Mouse (Mus musculus) Patski (cell line): ENCODE measurements around the gene Bmp10. TPM values are rescaled to one million over a fixed set of nuclear protein-coding genes. Genes with fewer than 3 reads are reported as not detected.

ENCODE experiments used
- ATAC-seq: fragments of 100-300 bp; one replicate; pipeline ENCODE4 v1.8.0; 2021
- CTCF ChIA-PET: fragments of 350-600 bp; sonication (Branson Sonifier 250); formaldehyde crosslinking; loops from one replicate; lab custom pipeline; 2022; ENCODE audit warnings: inconsistent platforms; lab: Charles Lee
- POLR2A ChIA-PET: fragments of 350-600 bp; sonication (Branson Sonifier 250); formaldehyde crosslinking; loops from one replicate; lab custom pipeline; 2022; ENCODE audit warnings: antibody characterized with exemption, inconsistent platforms; lab: Charles Lee
- DNase-seq: peaks from one replicate; pipeline ENCODE4 v3.0.0-alpha.2; 2011; ENCODE audit warnings: low read depth, low spot score
- H3K27me3 ChIP-seq: fragments of 371-371 bp; one replicate; pipeline ENCODE4 v1.5.1; 2021
- CTCF ChIP-seq: fragments of 100-300 bp; IDR thresholded peaks from one replicate; pipeline ENCODE4 v1.5.1; 2021
- in situ Hi-C: fragments of 300-500 bp; cut with MboI; formaldehyde crosslinking; loops from 3 replicates; pipeline ENCODE4 v1.11.1; 2018; ENCODE audit warnings: low pct_unique_long_range_greater_than_20kb, mixed read lengths
- polyA plus RNA-seq: library from polyadenylated mRNA; unstranded; gene quantifications from one replicate; pipeline ENCODE4 v1.2.3, GENCODE M21; 2021

The Bmp10 gene
- polyA plus RNA-seq, 1 experiment from 2014 or later = not detected

DNA sequence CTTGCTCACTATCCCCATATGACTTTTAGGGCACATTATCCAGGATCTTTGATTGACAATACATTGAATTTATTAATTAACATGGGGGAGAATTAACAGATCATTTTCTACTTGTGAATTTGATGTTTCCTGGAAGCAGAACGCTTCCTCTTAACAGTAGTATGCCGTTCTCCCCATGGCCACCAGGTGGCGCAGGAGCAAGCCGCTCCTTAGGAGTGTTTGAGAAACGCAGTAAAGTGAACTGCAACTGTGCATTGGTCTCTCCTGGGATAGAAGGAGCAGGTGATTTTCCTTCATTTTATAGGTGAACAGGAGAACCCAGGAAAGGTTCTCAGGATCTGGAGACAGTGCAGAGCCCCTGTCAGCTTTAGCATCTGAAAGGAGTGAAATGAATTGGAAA lies 29.7 kb upstream of the Bmp10 start:
- in situ Hi-C loops = loop anchor here (5.0 kb wide), 3 partner anchors 53 to 268 kb away; no protein-coding TSS in a partner anchor
- ATAC-seq (no peak), DNase-seq (no peak)
- POLR2A ChIA-PET = no interaction called here
- CTCF ChIA-PET = interaction anchor here (0.7 to 2.9 kb wide), 11 partner anchors 10 to 273 kb away, joined by 3 to 12 read pairs (median 4); partner anchors contain the start of genes Aplf and Gkn3
- TF ChIP-seq CTCF = peak; percentile 88
- H3K27me3 ChIP-seq = no peaks in the 10 kb centered on the region

DNA sequence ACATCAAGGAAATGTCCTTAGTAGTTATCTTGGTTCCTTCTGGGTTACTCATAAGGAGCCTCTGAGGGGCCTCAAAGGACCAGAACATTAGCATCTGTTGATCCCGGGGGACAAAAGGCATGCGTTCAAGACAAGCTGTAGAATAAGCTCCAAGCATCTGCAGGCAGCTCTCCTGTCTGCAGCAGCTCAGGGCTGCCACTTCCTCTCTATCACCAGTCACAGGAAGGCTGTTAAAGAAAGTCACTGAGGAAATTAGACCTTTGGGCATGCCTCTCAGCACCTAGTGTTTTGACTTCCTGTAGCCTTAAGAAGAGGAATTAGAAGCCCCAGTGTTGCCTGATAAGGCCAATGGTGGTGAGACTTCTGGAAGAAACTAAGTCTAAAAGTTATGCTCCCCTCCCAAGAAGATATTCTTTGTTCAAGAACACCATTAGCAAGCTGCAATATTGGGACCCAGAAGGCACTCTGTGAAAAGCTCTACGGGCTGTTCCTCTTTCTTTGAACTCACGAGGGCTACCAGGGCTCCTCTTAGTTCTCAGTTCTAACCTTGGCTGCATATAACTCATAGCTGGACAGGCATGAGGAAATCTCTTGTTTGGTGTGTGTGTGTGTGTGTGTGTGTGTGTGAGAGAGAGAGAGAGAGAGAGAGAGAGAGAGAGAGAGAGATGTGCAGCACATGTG lies 28.8 kb upstream of the Bmp10 start:
- no peak for TF ChIP-seq CTCF
- ATAC-seq (no peak), DNase-seq (no peak)
- POLR2A ChIA-PET = interaction anchor here (0.6 kb wide), 1 partner anchor 83 kb away, joined by 6 read pairs; no protein-coding TSS in a partner anchor
- no peaks in the 10 kb centered on the region for H3K27me3 ChIP-seq
- in situ Hi-C loops = loop anchor here (5.0 kb wide), 3 partner anchors 52 to 267 kb away; no protein-coding TSS in a partner anchor
- CTCF ChIA-PET = interaction anchor here (0.7 to 2.9 kb wide), 14 partner anchors 9 to 272 kb away, joined by 3 to 12 read pairs (median 4); partner anchors contain the start of genes Aplf and Gkn3

DNA sequence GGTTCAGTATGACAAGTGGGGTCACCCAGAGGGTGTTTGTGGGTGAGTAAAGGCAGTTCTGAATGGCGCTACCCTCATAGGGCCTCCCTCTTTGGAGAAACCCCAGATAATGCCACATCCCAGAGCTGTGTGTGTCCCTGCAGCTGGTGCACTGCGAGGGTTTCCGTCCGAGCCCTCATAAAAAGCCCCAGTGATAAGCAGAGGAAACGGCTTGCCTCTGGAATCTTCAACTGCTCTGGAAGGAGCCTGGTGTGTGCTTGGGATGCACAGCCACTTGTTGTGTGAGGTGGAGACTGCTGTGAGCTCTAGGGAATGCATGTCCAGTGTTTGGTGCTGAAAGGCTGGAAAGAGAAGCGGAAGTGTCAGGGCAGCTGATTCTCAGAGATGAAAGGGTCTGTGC lies 27.3 kb upstream of the Bmp10 start:
- in situ Hi-C loops = no loop called here
- TF ChIP-seq CTCF = no peak
- POLR2A ChIA-PET = no interaction called here
- CTCF ChIA-PET = interaction anchor here (1.0 kb wide), 2 partner anchors 8 to 10 kb away, joined by 3 read pairs; no protein-coding TSS in a partner anchor
- no peaks in the 10 kb centered on the region for H3K27me3 ChIP-seq
- ATAC-seq (no peak), DNase-seq (no peak)

DNA sequence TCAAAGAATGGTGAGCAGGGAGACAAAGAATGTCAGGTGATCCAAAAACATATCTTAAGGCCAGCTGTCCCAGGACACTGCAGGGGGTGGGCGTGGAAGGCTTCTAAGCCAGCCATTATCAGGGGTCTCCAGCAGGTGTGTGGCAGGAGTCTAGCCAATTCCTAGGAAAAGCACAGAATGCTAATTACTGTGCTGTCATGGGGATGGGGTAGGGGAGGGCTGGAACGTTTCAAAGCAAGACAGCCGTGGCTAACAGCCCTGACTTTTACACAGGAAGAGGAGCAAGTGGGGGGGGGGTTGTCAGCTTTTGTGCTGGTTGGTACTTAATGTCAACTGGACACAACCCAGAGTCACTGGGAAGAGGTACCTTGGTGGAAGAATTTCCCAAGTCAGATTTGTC lies 16.8 kb upstream of the Bmp10 start:
- POLR2A ChIA-PET = no interaction called here
- in situ Hi-C loops = no loop called here
- peaks cover 5% of the 10 kb centered on the region for H3K27me3 ChIP-seq
- DNase-seq (no peak), ATAC-seq (no peak)
- CTCF ChIA-PET = no interaction called here
- no peak for TF ChIP-seq CTCF

DNA sequence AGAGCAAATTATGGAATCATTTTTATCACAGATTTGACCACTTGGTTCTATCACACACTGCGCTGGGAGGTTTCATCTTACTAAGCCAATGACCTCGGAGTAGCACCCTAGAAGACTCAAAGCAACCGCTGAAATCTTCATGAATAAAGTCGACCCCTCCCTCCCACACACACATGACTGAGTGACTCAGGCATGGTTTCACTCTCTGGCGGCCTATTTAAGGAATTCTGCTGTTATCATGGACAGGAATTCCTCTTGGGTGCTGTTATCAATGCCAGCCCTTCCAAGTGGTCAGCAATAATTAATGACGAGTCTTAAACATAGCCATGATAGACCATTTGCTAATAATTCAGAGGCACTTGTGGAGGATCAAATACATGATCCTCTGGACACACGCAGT lies 6.5 kb upstream of the Bmp10 start:
- in situ Hi-C loops = no loop called here

DNA sequence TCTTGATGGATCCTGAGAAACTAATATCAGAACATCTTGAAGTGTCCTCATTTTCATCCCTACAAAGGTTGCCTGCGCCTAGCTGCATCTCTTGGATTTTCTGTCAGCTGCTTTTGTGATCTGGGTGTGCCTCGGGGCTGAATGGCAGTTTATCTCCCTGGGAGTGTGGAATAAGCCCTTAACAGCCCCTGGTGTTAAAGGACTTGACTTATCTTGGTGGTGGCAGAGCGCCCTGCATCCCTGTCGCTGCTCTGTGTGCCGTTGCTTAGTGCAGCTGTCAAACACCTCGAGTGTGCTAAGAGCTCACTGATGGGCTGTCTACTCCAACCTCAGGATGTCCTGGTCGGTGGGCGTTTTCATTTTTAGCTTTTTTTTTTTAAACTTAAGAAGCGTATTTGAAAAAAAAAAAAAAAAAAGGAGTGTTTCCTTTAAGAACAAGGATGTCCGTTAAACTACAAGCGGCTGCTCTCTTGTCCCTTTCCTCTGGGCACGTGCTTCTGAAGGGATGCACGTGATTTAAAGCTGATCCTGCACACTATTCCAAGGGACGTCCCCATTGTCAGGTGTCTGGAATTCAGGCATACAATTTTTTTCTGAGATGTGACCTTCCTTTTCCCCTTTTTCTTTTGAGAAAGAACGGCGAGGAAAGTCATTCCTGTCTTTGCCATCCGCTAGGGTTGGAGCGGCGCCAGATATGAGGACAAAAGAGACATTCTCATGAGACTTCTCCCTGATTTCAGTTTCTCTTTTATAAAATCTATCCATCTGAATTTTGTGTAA lies 4.6 kb upstream of the Bmp10 start:
- CTCF ChIA-PET = no interaction called here
- ATAC-seq (no peak), DNase-seq (no peak)
- H3K27me3 ChIP-seq = peaks cover 9% of the 10 kb centered on the region
- no peak for TF ChIP-seq CTCF
- POLR2A ChIA-PET = no interaction called here
- in situ Hi-C loops = no loop called here

More for the DNA sequence above, 6.5 kb upstream of the Bmp10 start:
- no peak for DNase-seq
- no peak for ATAC-seq
- H3K27me3 ChIP-seq = peaks cover 15% of the 10 kb centered on the region
- CTCF ChIA-PET = no interaction called here
- no peak for TF ChIP-seq CTCF
- POLR2A ChIA-PET = no interaction called here

DNA sequence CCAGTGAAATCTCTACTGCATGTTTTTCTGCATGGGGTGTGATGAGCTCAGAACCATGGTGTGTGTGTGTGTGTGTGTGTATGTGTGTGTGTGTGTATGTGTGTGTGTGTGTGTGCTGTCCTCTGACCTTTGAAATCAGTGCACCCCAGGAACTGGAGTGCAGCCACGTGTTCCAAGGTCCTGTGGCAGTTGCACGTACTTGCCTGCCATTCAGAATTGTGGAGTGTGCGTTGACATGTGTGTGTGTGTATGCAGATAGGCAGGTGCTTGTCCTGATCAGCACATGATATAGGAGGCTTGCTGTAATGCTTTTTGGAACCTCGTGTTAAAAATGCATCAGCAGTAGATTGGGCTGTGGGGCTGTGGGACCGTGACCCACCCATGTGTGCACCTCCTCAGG lies 1.8 kb upstream of the Bmp10 start:
- ChIA-PET POLR2A (interaction anchor here (0.6 kb wide), 1 partner anchor 1001 kb away, joined by 3 read pairs; no protein-coding TSS in a partner anchor), CTCF (interaction anchor here (1.1 kb wide), 1 partner anchor 26 kb away, joined by 3 read pairs; no protein-coding TSS in a partner anchor)
- ATAC-seq (no peak), DNase-seq (no peak)
- H3K27me3 ChIP-seq = peaks cover 8% of the 10 kb centered on the region
- TF ChIP-seq CTCF = no peak
- in situ Hi-C loops = no loop called here

DNA sequence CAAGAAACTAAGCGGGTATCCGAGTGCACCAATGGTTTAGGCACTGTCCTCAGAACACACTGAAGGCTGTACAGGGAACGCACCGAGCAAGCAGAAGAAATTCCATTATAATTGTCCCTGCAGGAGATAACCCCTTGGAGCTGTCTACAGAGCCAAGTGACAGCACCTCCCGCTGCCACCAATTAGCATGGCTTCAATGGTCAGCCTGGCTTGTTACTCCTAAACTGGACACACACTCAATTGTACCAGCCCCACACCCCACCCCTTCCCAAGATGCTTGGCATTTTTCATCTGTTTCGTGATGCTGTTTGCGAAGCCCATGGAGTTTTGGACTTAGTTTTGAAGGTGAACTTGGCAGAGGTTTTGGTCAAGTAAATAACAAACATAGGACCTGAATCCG lies 1.2 kb upstream of the Bmp10 start:
- DNase-seq = no peak
- no peak for ATAC-seq
- H3K27me3 ChIP-seq = peaks cover 8% of the 10 kb centered on the region
- in situ Hi-C loops = no loop called here
- no peak for TF ChIP-seq CTCF
- ChIA-PET CTCF (no interaction called here), POLR2A (no interaction called here)

DNA sequence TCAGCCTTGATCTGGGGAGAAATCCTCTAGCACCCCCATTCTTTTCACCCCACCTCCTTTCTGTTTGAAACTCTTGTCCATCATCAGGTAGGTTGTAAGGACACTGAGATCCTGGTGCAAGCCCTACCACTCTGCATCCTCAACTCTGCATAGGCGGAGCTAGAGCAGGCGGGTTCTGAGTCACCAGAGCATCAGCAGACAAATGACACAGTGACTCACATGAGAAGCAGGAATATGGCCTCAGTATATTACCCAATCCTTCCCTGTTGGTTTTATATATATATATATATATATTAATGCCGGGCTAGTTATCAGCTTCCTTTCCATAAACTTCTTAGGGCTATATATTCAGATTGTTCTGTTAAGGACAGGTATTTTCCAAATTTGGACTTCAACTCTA lies 7.0 kb downstream of the Bmp10 start:
- ChIA-PET POLR2A (no interaction called here), CTCF (interaction anchor here (1.7 to 1.8 kb wide), 2 partner anchors 15 to 48 kb away, joined by 4 to 6 read pairs; partner anchors contain the start of gene Gkn3)
- in situ Hi-C loops = no loop called here
- ATAC-seq (no peak), DNase-seq (no peak)
- TF ChIP-seq CTCF = no peak
- peaks cover 37% of the 10 kb centered on the region for H3K27me3 ChIP-seq

DNA sequence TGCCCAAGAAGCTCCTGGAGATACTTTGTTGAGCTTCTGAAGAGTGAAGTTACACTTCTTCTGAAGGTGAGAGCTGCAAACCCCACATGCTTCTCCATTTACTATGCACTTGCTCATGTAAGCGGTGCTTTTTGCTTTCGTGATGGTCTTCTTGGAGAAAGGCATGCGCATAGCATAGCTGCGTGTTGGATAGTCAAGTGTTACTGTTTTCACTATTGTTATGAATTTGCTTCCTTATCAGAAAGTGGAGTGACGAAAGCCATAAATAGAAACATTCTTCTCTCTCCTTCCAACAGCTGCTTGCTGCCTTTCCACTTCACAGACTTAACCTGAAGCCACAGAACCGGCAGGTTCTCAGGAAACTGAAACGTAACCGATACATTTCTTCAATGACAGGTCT lies 8.0 kb downstream of the Bmp10 start:
- CTCF ChIA-PET = interaction anchor here (1.7 to 1.8 kb wide), 2 partner anchors 14 to 49 kb away, joined by 4 to 6 read pairs; partner anchors contain the start of gene Gkn3
- DNase-seq = no peak
- no peak for TF ChIP-seq CTCF
- no peak for ATAC-seq
- POLR2A ChIA-PET = no interaction called here
- in situ Hi-C loops = no loop called here
- H3K27me3 ChIP-seq = peaks cover 46% of the 10 kb centered on the region
